Mouse (Mus musculus) embryonic stem cell, embryonic (primary cell): ENCODE results near the gene Dph5.
"Not testable (repeated sequence)": the region's sequence is repeated elsewhere in the genome, so short reads cannot be mapped to it uniquely, and the experiment has no call there.

Experiments used
- CTCF ChIA-PET, 4 experiments: fragments of 300-600 bp in 2 of 4; fragments of 350-600 bp in 2 of 4; sonication (Branson Sonifier 250); formaldehyde crosslinking; loops; one replicate each; lab custom pipeline; 2022; ENCODE audit warnings: inconsistent platforms in 2 of 4; lab: Charles Lee
- POLR2A ChIA-PET, 4 experiments: fragments of 300-600 bp in 2 of 4; fragments of 350-600 bp in 2 of 4; sonication (Branson Sonifier 250); formaldehyde crosslinking; loops; one replicate each; lab custom pipeline; 2022; ENCODE audit warnings: antibody characterized with exemption in 4 of 4, inconsistent platforms in 1 of 4; lab: Charles Lee

Dph5 gene

GRCm38 (mm10) chr3:115887427-115888309, at the start of gene Dph5:
Gene Dph5, plus strand, starts transcription at chr3:115887837.
- POLR2A ChIA-PET, result interaction anchor here in 3 of 4 experiments (0.6 to 2.2 kb wide), 54 partner anchors 9 to 775 kb away, joined by 3 to 15 read pairs (median 4); partner anchors contain the start of genes S1pr1 (in 3 of the 3), Extl2 (in 2 of the 3), Mfsd14a (in 1 of the 3) and Rtca (in 1 of the 3)
- CTCF ChIA-PET, result interaction anchor here (0.6 to 2.1 kb wide), 10 partner anchors 29 to 447 kb away, joined by 3 to 7 read pairs (median 4); partner anchors contain the start of gene S1pr1 (in 1 of the 4)

- POLR2A ChIA-PET, result interaction anchor here in 1 of 4 experiments (1.0 kb wide), 1 partner anchor 131 kb away, joined by 3 read pairs; no protein-coding TSS in a partner anchor
- CTCF ChIA-PET, result interaction anchor here in 1 of 4 experiments (0.5 to 0.6 kb wide), 2 partner anchors 314 to 943 kb away, joined by 4 to 15 read pairs; no protein-coding TSS in a partner anchor
These were observed 43.1 kb upstream of the Dph5 start for GRCm38 (mm10) chr3:115844566-115844965.

GRCm38 (mm10) chr3:115845032-115845618, 42.5 kb upstream of the Dph5 start:
- CTCF ChIA-PET, result no interaction called here

GRCm38 (mm10) chr3:115845724-115846123, 41.9 kb upstream of the Dph5 start:
- CTCF ChIA-PET, result interaction anchor here in 1 of 4 experiments (0.5 kb wide), 1 partner anchor 885 kb away, joined by 3 read pairs; no protein-coding TSS in a partner anchor
- POLR2A ChIA-PET, result no interaction called here

More at GRCm38 (mm10) chr3:115845032-115845618, 42.5 kb upstream of the Dph5 start:
- POLR2A ChIA-PET, result no interaction called here

GRCm38 (mm10) chr3:115846153-115846552, 41.5 kb upstream of the Dph5 start:
- CTCF ChIA-PET, result interaction anchor here in 1 of 4 experiments (0.5 kb wide), 1 partner anchor 886 kb away, joined by 3 read pairs; no protein-coding TSS in a partner anchor

GRCm38 (mm10) chr3:115848686-115849480, 38.8 kb upstream of the Dph5 start:
- POLR2A ChIA-PET, result interaction anchor here in 1 of 4 experiments (0.5 to 1.0 kb wide), 3 partner anchors 39 to 1296 kb away, joined by 3 read pairs; partner anchors contain the start of gene Dph5
- CTCF ChIA-PET, result no interaction called here

More at GRCm38 (mm10) chr3:115846153-115846552, 41.5 kb upstream of the Dph5 start:
- POLR2A ChIA-PET, result no interaction called here

- ChIA-PET POLR2A (interaction anchor here in 2 of 4 experiments (0.5 to 0.6 kb wide), 2 partner anchors 53 to 136 kb away, joined by 4 read pairs; no protein-coding TSS in a partner anchor), CTCF (interaction anchor here in 1 of 4 experiments (0.6 kb wide), 1 partner anchor 920 kb away, joined by 3 read pairs; no protein-coding TSS in a partner anchor)
These were observed 36.7 kb upstream of the Dph5 start for GRCm38 (mm10) chr3:115850946-115851345.

GRCm38 (mm10) chr3:115854672-115855191, 32.9 kb upstream of the Dph5 start:
- ChIA-PET POLR2A (no interaction called here), CTCF (no interaction called here)

GRCm38 (mm10) chr3:115855576-115855975, 32.1 kb upstream of the Dph5 start:
- CTCF ChIA-PET, result no interaction called here
- POLR2A ChIA-PET, result interaction anchor here in 1 of 4 experiments (1.7 kb wide), 1 partner anchor 33 kb away, joined by 6 read pairs; the partner anchor contains the start of gene Dph5

- ChIA-PET POLR2A (interaction anchor here in 2 of 4 experiments (0.5 to 1.7 kb wide), 2 partner anchors 11 to 32 kb away, joined by 3 to 6 read pairs; partner anchors contain the start of gene Dph5 (in 1 of the 2)), CTCF (no interaction called here)
These were observed 31.1 kb upstream of the Dph5 start for GRCm38 (mm10) chr3:115856484-115857022.

- ChIA-PET CTCF (no interaction called here), POLR2A (interaction anchor here in 1 of 4 experiments (1.7 kb wide), 1 partner anchor 30 kb away, joined by 6 read pairs; the partner anchor contains the start of gene Dph5)
These were observed 30.2 kb upstream of the Dph5 start for GRCm38 (mm10) chr3:115857436-115857835.

GRCm38 (mm10) chr3:115858822-115859221, 28.8 kb upstream of the Dph5 start:
- CTCF ChIA-PET, result interaction anchor here in 1 of 4 experiments (0.6 kb wide), 1 partner anchor 29 kb away, joined by 3 read pairs; the partner anchor contains the start of gene Dph5
- POLR2A ChIA-PET, result interaction anchor here in 2 of 4 experiments (0.7 to 1.7 kb wide), 2 partner anchors 29 to 32 kb away, joined by 3 to 6 read pairs; partner anchors contain the start of gene Dph5 (in 1 of the 2)

GRCm38 (mm10) chr3:115860780-115861179, 26.9 kb upstream of the Dph5 start:
- CTCF ChIA-PET, POLR2A ChIA-PET: not testable (repeated sequence)

GRCm38 (mm10) chr3:115863487-115863886, 24.1 kb upstream of the Dph5 start:
- CTCF ChIA-PET, result no interaction called here

GRCm38 (mm10) chr3:115867150-115867549, 20.5 kb upstream of the Dph5 start:
- CTCF ChIA-PET, result no interaction called here
- POLR2A ChIA-PET, result no interaction called here

More at GRCm38 (mm10) chr3:115863487-115863886, 24.1 kb upstream of the Dph5 start:
- POLR2A ChIA-PET, result no interaction called here

GRCm38 (mm10) chr3:115867901-115868300, 19.7 kb upstream of the Dph5 start:
- POLR2A ChIA-PET, result interaction anchor here in 1 of 4 experiments (0.7 kb wide), 1 partner anchor 12 kb away, joined by 3 read pairs; no protein-coding TSS in a partner anchor
- CTCF ChIA-PET, result no interaction called here

- POLR2A ChIA-PET, result no interaction called here
These were observed 18.3 kb upstream of the Dph5 start for GRCm38 (mm10) chr3:115869360-115869759.

More at GRCm38 (mm10) chr3:115869360-115869759, 18.3 kb upstream of the Dph5 start:
- CTCF ChIA-PET, result no interaction called here
